In the genomic region with DNA sequence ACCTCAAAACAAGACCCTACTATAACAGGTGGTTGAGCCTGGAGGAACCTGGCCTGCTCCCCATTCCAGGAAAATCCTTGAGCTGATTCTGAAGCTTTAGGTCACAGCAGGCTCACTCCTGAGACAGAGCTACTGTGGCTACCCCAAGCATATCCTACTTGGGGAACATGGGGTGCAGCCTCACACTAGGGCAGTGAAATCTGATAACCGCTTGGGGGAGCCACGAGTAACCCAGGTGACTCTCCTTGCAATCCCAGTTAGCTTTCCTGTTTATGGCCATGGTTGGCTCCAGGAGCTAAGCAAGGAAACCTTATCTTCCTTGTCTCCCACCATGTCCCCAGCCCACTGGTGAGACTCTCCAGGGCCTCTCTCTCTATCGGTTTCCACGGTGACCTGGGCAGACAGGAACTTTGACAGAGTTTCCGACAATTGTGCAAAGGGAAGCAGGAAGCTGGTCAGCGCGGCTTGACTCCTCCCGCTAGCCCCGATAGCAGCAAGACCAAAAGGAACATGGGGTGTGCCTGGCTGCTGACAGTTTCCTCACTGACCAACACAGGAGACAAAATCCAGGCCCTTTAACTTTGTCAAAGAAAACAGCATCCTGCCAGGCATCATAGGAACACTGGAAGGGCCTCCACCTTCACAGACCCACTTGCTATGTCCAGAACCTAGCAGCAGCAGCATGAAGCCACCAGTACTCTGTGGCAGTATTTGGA, we compare ENCODE assay signal across 9 mouse cellular contexts. TPM values are rescaled to one million over a fixed set of nuclear protein-coding genes. Genes with fewer than 3 reads are reported as not detected.
DNase-seq lines count a peak whose midpoint lies in the region; TF ChIP-seq lines count a peak whose summit lies in the region.
"Had no signal": no experiment of that assay in that cellular context is flagged by ENCODE, and none has a peak within 500 bp of the region (broad histone marks: within the 10 kb centered on the region; RNA-seq: fewer than 3 reads in every experiment).

No protein-coding gene starts in this region.

- intact Hi-C loops in heart, postnatal 10 days (cut with DNase I): loop anchor here (2.0 kb wide), 2 partner anchors 28 to 86 kb away; no protein-coding TSS in a partner anchor

- no peak for TF ChIP-seq POLR2A in ES-Bruce4 (IDR thresholded peaks at IDR 0.05; ENCODE audit: insufficient read depth, low read length)
- no peak for TF ChIP-seq POLR2A in cerebellum, adult 2 months (IDR thresholded peaks at IDR 0.05; ENCODE audit: borderline replicate concordance, insufficient read depth, low read length)

- no peak overlapping the region for H3K27ac ChIP-seq in ES-Bruce4 (ENCODE audit: insufficient read depth, low read length)
- H3K27ac ChIP-seq in cerebellum, adult 2 months (ENCODE audit: insufficient read depth, low read length): no peak overlapping the region

- WGBS in cerebellum, adult 2 months: 66% methylated on average over 9 of the region's 9 CpGs

- TF ChIP-seq EP300 in ES-Bruce4 (IDR thresholded peaks at IDR 0.05; ENCODE audit: insufficient read depth, low read depth, low read length): no peak

- no peak overlapping the region for H3K4me3 ChIP-seq in ES-Bruce4 (ENCODE audit: low read depth, low read length)
- peak overlapping the region; percentile 21 for H3K4me3 ChIP-seq in megakaryocyte, embryonic 14.5 days (replicated peaks)
- no peak overlapping the region for H3K4me3 ChIP-seq in cerebellum, adult 2 months (replicated peaks; ENCODE audit: insufficient read depth, low read depth, low read length)
- H3K4me3 ChIP-seq: myocyte had no signal

- no peak overlapping the region for H3K9ac ChIP-seq in ES-Bruce4 (ENCODE audit: low read depth, poor library complexity, severe bottlenecking)

- DNase-seq in embryo, embryonic 11 days: peak; percentile 48
- DNase-seq in heart, postnatal 10 days: peak; percentile 80
- peak; percentile 70 to 90 for DNase-seq in kidney, postnatal 25 days
- no peak for DNase-seq in cerebellum, adult 2 months
- DNase-seq in ovary, postnatal 14 days (ENCODE audit: low spot score): no peak
- no peak for DNase-seq in layer of hippocampus, adult 18-20 months (ENCODE audit: low spot score in 2 of 2)

- no peaks in the 10 kb centered on the region for H3K4me1 ChIP-seq in ES-Bruce4 (ENCODE audit: control insufficient read depth, insufficient read depth, low read length)
- peaks cover 47% of the 10 kb centered on the region for H3K4me1 ChIP-seq in megakaryocyte, embryonic 14.5 days
- H3K4me1 ChIP-seq in cerebellum, adult 2 months (ENCODE audit: control insufficient read depth, insufficient read depth, low read length): peaks cover 27% of the 10 kb centered on the region

- H3K9me3 ChIP-seq in ES-Bruce4 (replicated peaks; ENCODE audit: control insufficient read depth, insufficient read depth, low read length, poor library complexity, severe bottlenecking): no peaks in the 10 kb centered on the region
- H3K9me3 ChIP-seq in megakaryocyte, embryonic 14.5 days: no peaks in the 10 kb centered on the region

- peaks cover 10% of the 10 kb centered on the region; the same call in 1 of the 2 replicates for H3K36me3 ChIP-seq in ES-Bruce4 (ENCODE audit: control insufficient read depth, insufficient read depth, low read length, poor library complexity, severe bottlenecking)
- H3K36me3 ChIP-seq in megakaryocyte, embryonic 14.5 days (replicated peaks; ENCODE audit: low read length): peaks cover 85% of the 10 kb centered on the region

- peak; percentile 23 for TF ChIP-seq CTCF in ES-Bruce4 (IDR thresholded peaks at IDR 0.05; ENCODE audit: low read depth, low read length)
- TF ChIP-seq CTCF in cerebellum, adult 2 months (IDR thresholded peaks at IDR 0.05; ENCODE audit: borderline replicate concordance, insufficient read depth, low read depth, low read length): no peak

- H3K27me3 ChIP-seq in ES-Bruce4 (ENCODE audit: control insufficient read depth, insufficient read depth, low read length, poor library complexity, severe bottlenecking): no peaks in the 10 kb centered on the region
- peaks cover 84% of the 10 kb centered on the region for H3K27me3 ChIP-seq in megakaryocyte, embryonic 14.5 days (replicated peaks)
- no peaks in the 10 kb centered on the region for H3K27me3 ChIP-seq in cerebellum, adult 2 months (ENCODE audit: control insufficient read depth, insufficient read depth, low read length)

RNA-seq across cellular contexts. Expression of gene Sec16a, which starts 29.9 kb away (rescaled TPM):
- 51.5 and 55.5 TPM in 2 replicates for polyA plus RNA-seq in ES-Bruce4 (2011; ENCODE audit: insufficient read depth, insufficient read length, low read depth, missing spikeins)
- 10 to 100 TPM; 38.2 to 45.5 TPM for total RNA-seq in heart, postnatal 10 days (2021)
- 7.6 and 26.1 TPM in 2 replicates for polyA plus RNA-seq in megakaryocyte, embryonic 14.5 days (2012; ENCODE audit: insufficient read depth, low replicate concordance)
- polyA plus RNA-seq in cerebellum, adult 2 months (2012; rRNA removed): 43.2 and 44.6 TPM in 2 replicates
- 10 to 100 TPM; 50.3 to 50.4 TPM for total RNA-seq in layer of hippocampus, adult 18-20 months (2021)

RNA-seq across cellular contexts. Expression of gene Notch1, which starts 41.5 kb away (rescaled TPM):
- polyA plus RNA-seq in ES-Bruce4 (2011; ENCODE audit: insufficient read depth, insufficient read length, low read depth, missing spikeins): 31.1 and 31.9 TPM in 2 replicates
- total RNA-seq in heart, postnatal 10 days (2021): 10 to 100 TPM; 54.0 to 54.3 TPM
- polyA plus RNA-seq in megakaryocyte, embryonic 14.5 days (2012; ENCODE audit: insufficient read depth, low replicate concordance): 1.2 and 4.2 TPM in 2 replicates
- 10.5 and 11.6 TPM in 2 replicates for polyA plus RNA-seq in cerebellum, adult 2 months (2012; rRNA removed)
- total RNA-seq in layer of hippocampus, adult 18-20 months (2021): 10 to 100 TPM; 26.4 to 26.9 TPM

Comparison
In these comparisons a context has a peak if more than half of its experiments do, and no peak if none do; other contexts are left out.
1. DNase-seq: peak in embryo, embryonic 11 days (single experiment), heart, postnatal 10 days (2 of 2) and kidney, postnatal 25 days (2 of 2); none in cerebellum, adult 2 months (0 of 2), ovary, postnatal 14 days (single experiment) and layer of hippocampus, adult 18-20 months (0 of 2).